Mouse (Mus musculus) ovary, postnatal 10 days (tissue): ENCODE data around the gene Tbc1d24.
"Not testable (repeated sequence)": the region's sequence is repeated elsewhere in the genome, so short reads cannot be mapped to it uniquely, and the experiment has no call there.

Experiments used
- DNase-seq: peaks from one replicate; pipeline ENCODE4 v3.0.0; 2022; ENCODE audit warnings: low spot score

Tbc1d24 gene

DNA sequence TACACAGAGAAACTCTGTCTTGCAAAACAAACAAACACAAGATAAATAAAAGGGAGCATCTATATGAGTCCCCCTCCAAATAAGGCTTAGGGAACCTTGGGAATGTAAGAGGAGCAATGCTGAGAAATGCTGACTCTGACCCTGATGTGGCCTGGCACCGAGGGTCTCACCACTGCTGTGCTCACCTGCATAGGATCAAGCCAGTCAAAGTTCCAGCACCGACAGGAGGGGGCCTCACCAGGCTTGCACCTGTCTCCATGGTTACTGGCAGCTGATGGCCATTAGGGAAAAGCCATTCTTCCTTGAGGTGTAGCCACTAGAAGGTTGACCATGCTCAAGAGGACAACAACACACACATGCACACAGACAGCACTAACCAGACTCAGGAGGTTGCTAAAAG lies 62.5 kb downstream of the Tbc1d24 start:
- DNase-seq = no peak

DNA sequence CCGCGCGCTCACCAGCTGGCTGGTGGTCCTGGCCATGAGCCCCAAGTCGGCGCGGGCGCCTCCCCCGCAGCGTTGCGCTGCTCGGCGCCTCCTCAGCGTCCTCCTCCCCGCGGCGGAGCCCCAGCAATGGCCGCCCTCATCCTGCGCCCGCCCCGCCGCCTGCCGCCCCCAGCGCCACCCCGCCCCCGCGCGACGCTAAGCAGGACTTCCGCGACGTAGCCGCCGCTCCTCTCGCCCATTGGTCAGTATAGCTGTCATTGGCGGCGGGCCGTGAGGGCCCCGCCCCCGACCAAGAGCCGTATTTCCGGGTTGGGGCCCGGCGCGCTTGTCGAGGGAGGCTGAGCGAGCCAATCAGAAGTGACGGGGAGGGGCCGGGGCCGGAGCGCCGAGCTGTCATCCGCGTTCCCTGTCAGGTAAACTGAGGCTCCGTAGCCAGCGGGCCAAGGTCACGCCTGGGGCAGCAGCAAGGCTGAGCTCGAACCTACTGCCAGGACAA lies 63.9 kb downstream of the Tbc1d24 start:
- DNase-seq = peak; percentile 88

DNA sequence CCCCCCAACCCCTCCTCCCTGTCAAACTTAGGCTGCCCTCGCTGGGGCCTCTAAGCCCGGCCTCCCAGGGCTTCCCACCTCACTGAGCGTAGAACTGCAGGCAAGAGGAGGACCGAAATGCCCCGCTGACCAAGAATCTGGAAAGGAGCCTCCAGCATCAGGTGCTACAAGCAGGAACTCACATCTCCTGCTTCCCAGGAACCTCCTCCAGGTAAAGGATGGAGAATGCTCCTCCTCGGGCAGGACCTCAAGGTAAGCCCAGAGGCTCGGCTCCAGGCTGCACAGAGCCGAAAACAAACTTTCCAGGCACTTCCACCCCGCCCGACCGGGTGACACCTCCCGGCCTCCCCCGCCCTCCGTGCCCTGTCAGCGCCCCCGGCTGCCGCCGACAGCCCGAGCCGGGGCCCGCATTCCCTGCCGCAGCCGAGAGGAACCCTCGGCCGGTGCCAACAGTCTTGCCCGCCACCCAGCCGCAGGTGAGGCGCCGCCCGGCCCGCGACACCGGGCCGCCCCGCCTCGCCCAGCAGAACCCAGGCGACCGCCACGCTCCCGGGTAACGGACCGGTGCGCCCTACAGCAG lies 64.4 kb downstream of the Tbc1d24 start:
- peak; percentile 21 for DNase-seq

DNA sequence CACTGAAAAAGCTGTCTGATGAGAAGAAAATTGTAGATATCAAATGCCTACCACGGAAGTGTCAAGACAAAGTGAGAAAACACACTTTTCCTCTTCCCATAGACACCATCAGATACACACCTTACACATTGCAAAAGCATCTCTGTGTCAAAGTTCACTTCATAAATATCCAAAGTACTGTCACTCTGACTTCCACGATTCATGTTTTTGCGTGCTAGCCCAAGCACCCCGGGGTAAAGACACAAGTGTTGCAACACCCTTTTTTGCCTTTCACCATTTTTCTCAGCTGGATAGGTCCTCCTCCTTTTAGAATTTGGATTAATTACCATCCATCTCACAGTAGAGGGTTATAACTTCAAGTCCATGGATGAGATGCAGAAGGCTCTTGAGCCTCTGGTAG lies 65.4 kb downstream of the Tbc1d24 start:
- no peak for DNase-seq

DNA sequence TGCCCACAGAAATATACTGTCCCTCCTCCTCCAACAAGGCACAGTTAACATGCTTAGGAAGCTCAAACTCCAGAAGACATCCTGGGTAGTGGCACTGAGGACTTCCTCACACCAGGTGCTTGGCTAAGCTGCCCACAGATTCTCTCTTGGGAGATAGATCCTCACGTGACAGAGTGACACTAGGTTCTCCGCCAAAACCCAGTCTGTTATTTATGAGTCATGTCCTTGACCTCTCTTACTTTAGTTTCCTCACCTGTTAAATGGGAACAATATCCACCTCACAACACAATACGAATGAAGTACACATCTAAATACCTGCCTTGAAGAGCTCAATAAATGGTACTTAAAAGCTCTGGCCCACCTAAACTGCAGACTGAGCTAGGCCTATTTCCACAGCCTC lies 66.1 kb downstream of the Tbc1d24 start:
- DNase-seq = no peak

DNA sequence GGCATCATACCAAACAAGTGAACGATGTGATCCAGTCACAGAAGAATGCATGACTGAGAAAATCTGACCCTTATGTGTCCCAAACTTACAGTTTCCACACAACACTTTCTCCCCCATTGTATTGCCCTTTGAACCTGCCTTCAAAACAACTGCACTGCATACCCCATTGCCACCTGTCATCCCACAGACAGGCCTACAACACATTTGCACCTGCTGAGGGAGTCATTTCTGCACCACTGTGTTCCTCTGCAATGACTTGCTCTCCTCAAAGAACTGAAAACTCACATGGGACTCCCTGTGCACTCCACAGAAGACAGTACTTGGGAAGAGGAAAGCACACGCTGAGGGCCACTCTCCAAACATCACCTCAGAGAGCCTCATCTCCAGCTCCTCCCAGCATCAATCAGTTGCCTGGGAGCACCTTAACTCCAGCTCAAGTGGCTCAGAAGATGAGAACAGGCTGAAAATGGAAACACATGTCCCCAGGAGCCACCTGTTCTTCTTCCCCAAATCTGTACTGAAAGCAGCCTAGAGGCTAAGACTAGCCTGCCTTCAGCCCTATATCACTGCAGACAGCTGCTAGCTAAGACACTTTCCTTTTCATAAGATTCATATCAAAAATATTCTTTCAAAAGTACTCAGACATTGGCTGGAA lies 68.0 kb downstream of the Tbc1d24 start:
- no peak for DNase-seq

DNA sequence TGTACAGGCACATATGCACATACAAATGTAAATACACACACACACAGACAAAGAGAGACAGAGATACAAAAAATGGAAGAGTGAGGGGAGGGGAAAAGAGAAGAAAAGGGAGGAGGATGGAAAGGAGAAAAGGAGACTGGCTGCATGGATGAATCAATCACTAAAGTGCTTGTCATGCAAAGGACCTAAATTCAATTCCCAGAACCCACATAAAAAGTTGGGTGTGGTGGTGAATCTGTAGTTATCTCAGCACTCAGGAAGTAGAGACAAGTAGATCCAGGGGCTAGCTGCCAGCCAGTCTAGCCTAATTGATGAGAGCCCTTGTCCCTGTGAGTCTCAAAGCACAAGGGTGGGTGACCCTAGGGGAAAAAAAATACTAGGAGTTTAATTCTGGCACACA lies 71.3 kb downstream of the Tbc1d24 start:
- no peak for DNase-seq

DNA sequence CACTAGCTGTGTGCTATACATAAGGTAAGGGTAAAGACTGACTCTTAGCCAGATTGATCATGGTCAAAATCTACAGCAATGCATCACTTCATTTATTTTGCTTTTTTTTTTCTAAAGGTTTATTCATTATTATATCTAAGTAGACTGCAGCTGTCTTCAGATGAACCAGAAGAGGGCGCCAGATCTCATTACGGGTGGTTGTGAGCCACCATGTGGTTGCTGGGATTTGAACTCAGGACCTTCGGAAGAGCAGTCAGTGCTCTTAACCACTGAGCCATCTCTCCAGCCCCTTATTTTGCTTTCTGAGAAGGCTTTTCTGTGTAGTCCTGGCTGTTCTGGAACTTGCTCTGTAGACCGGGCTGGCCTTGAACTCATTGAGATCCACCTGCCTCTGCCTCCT lies 72.4 kb downstream of the Tbc1d24 start:
- DNase-seq = not testable (repeated sequence)

DNA sequence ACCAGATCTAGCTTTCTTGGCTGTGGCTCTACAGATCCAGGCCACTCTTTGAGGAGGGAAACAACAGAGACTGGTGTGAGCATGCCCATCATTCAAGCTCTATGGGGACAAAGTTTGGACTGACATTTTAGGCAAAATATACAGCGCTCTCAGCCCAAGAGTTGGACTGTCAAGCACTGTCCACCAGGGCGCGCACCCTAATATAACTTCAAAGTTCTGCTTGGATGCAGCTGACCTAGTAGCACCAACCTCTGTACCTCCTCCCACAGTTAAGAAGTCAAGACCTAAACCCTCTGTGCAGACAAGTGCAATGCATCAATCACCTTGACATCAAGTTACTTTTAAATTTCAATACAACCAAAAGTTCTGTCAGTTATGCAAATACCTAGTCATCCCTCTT lies 73.8 kb downstream of the Tbc1d24 start:
- no peak for DNase-seq

DNA sequence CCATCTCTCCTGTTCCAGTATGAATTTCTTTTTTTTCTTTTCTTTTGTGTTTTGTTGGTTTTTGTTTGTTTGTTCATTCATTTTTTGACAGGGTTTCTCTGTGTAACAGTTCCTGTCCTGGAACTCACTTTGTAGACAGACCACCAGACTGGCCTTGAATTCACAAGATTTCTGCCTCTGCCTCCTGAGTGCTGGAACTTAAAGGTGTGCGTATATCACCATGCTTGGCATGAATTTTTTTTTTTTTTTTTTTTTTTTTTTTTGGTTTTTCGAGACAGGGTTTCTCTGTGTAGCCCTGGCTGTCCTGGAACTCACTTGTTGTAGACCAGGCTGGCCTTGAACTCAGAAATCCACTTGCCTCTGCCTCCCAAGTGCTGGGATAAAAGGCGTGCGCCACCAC lies 76.1 kb downstream of the Tbc1d24 start:
- DNase-seq = not testable (repeated sequence)

DNA sequence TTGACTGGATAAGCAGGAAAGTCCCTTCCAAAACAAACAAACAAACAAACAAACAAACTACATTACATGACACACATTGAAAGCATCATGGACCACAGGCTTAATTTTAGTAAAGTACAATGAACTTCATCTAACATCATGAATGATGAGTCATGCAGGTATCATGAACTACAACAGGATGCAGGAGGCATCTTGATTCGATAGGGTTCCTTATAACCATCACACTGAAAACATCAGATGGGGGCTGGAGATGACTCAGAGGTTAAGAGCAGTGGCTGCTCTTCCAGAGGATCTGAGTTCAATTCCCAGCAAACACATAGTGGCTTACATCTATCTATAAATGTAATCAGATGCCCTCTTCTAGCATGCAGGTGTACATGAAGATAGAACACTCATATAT lies 77.8 kb downstream of the Tbc1d24 start:
- DNase-seq = no peak

DNA sequence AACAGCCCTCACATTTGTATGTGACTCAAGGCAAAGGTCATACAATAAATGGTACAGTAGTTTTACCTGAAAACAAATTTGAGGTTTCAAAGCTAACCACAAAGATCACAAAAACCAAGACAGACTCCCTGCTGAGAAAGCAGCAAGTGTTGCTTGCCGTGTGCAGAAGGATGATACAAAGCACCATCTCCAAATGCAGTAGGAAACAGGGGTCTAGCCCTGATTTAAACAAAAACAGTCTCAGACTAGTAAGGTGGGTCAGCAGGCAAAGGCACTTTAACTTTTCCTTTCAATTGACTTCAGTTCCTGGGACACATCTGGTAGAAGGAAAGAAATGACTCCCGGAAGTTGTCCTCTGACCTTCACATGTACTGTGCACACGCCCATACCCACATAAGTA lies 78.6 kb downstream of the Tbc1d24 start:
- no peak for DNase-seq
